In the genomic region with DNA sequence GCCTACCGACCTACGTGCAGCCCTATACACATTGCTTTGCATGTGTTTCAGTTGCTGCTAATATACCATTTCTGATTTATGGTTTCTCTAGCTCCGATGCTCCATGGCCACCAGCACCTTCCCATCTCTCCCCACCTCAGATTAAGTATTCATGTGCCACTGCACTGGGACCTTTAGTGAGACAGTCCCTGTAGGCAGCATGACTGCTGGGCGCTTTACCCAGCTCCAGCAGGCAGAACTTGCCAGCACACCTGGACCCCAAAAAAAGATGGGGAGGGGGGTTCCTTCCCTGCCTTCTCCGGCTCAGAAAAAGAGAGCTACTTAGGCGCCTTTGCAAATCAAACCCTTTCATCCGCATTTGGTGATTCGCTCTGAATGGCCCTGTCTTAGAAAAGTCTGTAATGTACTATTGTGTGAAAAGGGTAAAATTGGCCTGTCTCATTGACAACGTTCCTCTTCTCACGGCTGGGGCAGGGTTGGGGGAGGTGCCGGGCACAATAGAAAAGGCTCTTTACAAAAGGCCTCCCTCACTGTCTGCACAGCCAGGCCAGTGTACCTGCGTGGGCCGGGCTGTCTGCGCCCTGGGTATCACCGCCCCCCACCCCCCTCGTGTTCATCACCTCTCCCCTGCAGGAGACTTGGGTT, we compare ENCODE assay signal across 13 mouse cellular contexts.
A peak's percentile ranks its signal among the peaks of the same experiment; 100 is the strongest.
DNase-seq lines count a peak whose midpoint lies in the region; ATAC-seq lines count a peak whose summit lies in the region.
"Had no signal": no experiment of that assay in that cellular context is flagged by ENCODE, and none has a peak within 500 bp of the region (broad histone marks: within the 10 kb centered on the region; RNA-seq: fewer than 3 reads in every experiment).

No protein-coding gene starts in this region.

- H3K27ac ChIP-seq in neural tube, embryonic 12.5 days, result no peak overlapping the region
- no peak overlapping the region for H3K27ac ChIP-seq in neural tube, embryonic 15.5 days (replicated peaks)
- peak overlapping the region; percentile 61 for H3K27ac ChIP-seq in embryonic facial prominence, embryonic 10.5 days (replicated peaks)
- peak overlapping the region; percentile 58; the same call in 1 of the 2 replicates for H3K27ac ChIP-seq in hindbrain, embryonic 11.5 days (ENCODE audit: low read depth, low read length)
- peak overlapping the region; percentile 60 for H3K27ac ChIP-seq in midbrain, embryonic 16.5 days (ENCODE audit: low read length)
- H3K27ac ChIP-seq in liver, embryonic 11.5 days (ENCODE audit: low read depth, low read length), result no peak overlapping the region
- H3K27ac ChIP-seq: embryonic facial prominence, embryonic 13.5 days had no signal

- peaks cover 14% of the 10 kb centered on the region for H3K4me1 ChIP-seq in neural tube, embryonic 12.5 days
- H3K4me1 ChIP-seq in neural tube, embryonic 15.5 days, result peaks cover 20% of the 10 kb centered on the region
- H3K4me1 ChIP-seq in embryonic facial prominence, embryonic 10.5 days, result peaks cover 30% of the 10 kb centered on the region
- H3K4me1 ChIP-seq in hindbrain, embryonic 11.5 days (replicated peaks; ENCODE audit: control insufficient read depth, insufficient read depth, low read length), result peaks cover 7% of the 10 kb centered on the region
- H3K4me1 ChIP-seq in midbrain, embryonic 16.5 days (ENCODE audit: control insufficient read depth, insufficient read depth, low read length), result peaks cover 14% of the 10 kb centered on the region
- H3K4me1 ChIP-seq in liver, embryonic 11.5 days (replicated peaks; ENCODE audit: control insufficient read depth, insufficient read depth, low read length), result no peaks in the 10 kb centered on the region

- no peaks in the 10 kb centered on the region for H3K27me3 ChIP-seq in neural tube, embryonic 12.5 days (replicated peaks)
- no peaks in the 10 kb centered on the region for H3K27me3 ChIP-seq in neural tube, embryonic 15.5 days (replicated peaks)
- no peaks in the 10 kb centered on the region; the same call in 1 of the 2 replicates for H3K27me3 ChIP-seq in embryonic facial prominence, embryonic 10.5 days (replicated peaks; ENCODE audit: low read depth, poor library complexity, severe bottlenecking)
- H3K27me3 ChIP-seq in hindbrain, embryonic 11.5 days (ENCODE audit: control insufficient read depth, insufficient read depth, low read length), result no peaks in the 10 kb centered on the region
- no peaks in the 10 kb centered on the region for H3K27me3 ChIP-seq in midbrain, embryonic 16.5 days (ENCODE audit: control insufficient read depth, insufficient read depth, low read depth, low read length)
- H3K27me3 ChIP-seq in liver, embryonic 11.5 days (replicated peaks; ENCODE audit: control insufficient read depth, insufficient read depth, low read length), result no peaks in the 10 kb centered on the region
- H3K27me3 ChIP-seq: embryonic facial prominence, embryonic 13.5 days had no signal

- H3K9ac ChIP-seq in neural tube, embryonic 12.5 days, result no peak overlapping the region
- no peak overlapping the region for H3K9ac ChIP-seq in neural tube, embryonic 15.5 days (replicated peaks)
- H3K9ac ChIP-seq in hindbrain, embryonic 11.5 days (ENCODE audit: low read depth, low read length), result peak overlapping the region; percentile 12; the same call in 1 of the 2 replicates
- H3K9ac ChIP-seq in midbrain, embryonic 16.5 days (ENCODE audit: low read depth, low read length), result peak overlapping the region; percentile 27; the same call in 1 of the 2 replicates
- H3K9ac ChIP-seq in liver, embryonic 11.5 days (ENCODE audit: low read depth, low read length), result no peak overlapping the region
- H3K9ac ChIP-seq: embryonic facial prominence, embryonic 13.5 days had no signal

- no peaks in the 10 kb centered on the region for H3K36me3 ChIP-seq in neural tube, embryonic 12.5 days
- no peaks in the 10 kb centered on the region for H3K36me3 ChIP-seq in neural tube, embryonic 15.5 days
- H3K36me3 ChIP-seq in embryonic facial prominence, embryonic 10.5 days (replicated peaks), result no peaks in the 10 kb centered on the region
- H3K36me3 ChIP-seq in hindbrain, embryonic 11.5 days (ENCODE audit: control insufficient read depth, insufficient read depth, low read length), result no peaks in the 10 kb centered on the region
- no peaks in the 10 kb centered on the region for H3K36me3 ChIP-seq in midbrain, embryonic 16.5 days (ENCODE audit: control insufficient read depth, insufficient read depth, low read length)
- no peaks in the 10 kb centered on the region for H3K36me3 ChIP-seq in liver, embryonic 11.5 days (ENCODE audit: control insufficient read depth, insufficient read depth, low read length)
- H3K36me3 ChIP-seq: embryonic facial prominence, embryonic 13.5 days had no signal

- H3K4me3 ChIP-seq in neural tube, embryonic 12.5 days, result no peak overlapping the region
- no peak overlapping the region for H3K4me3 ChIP-seq in neural tube, embryonic 15.5 days (replicated peaks)
- 0 out of 2 replicates have a peak overlapping the region, but pooled peaks have one; percentile 0 for H3K4me3 ChIP-seq in embryonic facial prominence, embryonic 10.5 days
- H3K4me3 ChIP-seq in hindbrain, embryonic 11.5 days (ENCODE audit: low read depth, low read length), result no peak overlapping the region; the same call in 1 of the 2 replicates
- no peak overlapping the region for H3K4me3 ChIP-seq in midbrain, embryonic 16.5 days (ENCODE audit: low read depth, low read length)
- no peak overlapping the region for H3K4me3 ChIP-seq in liver, embryonic 11.5 days (ENCODE audit: low read depth, low read length)
- H3K4me3 ChIP-seq: embryonic facial prominence, embryonic 13.5 days had no signal

- peak; percentile 74; the same call in 1 of the 2 replicates for ATAC-seq in neural tube, embryonic 12.5 days (ENCODE audit: low FRiP score, low read depth)
- no peak for ATAC-seq in neural tube, embryonic 15.5 days (ENCODE audit: low FRiP score)
- peak; percentile 73 for ATAC-seq in hindbrain, embryonic 11.5 days (ENCODE audit: low FRiP score)
- peak; percentile 68; the same call in 1 of the 2 replicates for ATAC-seq in midbrain, embryonic 16.5 days
- ATAC-seq in liver, embryonic 11.5 days (replicated peaks; ENCODE audit: low FRiP score), result no peak
- ATAC-seq: CD4-positive, CD25-positive, alpha-beta regulatory T cell, adult 4 months; intestine, postnatal 0 days had no signal

- no peaks in the 10 kb centered on the region for H3K9me3 ChIP-seq in neural tube, embryonic 12.5 days
- H3K9me3 ChIP-seq in neural tube, embryonic 15.5 days (replicated peaks), result no peaks in the 10 kb centered on the region
- H3K9me3 ChIP-seq in embryonic facial prominence, embryonic 10.5 days, result no peaks in the 10 kb centered on the region
- H3K9me3 ChIP-seq in hindbrain, embryonic 11.5 days (ENCODE audit: control insufficient read depth, low read length), result no peaks in the 10 kb centered on the region
- H3K9me3 ChIP-seq in midbrain, embryonic 16.5 days (replicated peaks; ENCODE audit: control insufficient read depth, low read length, poor library complexity, severe bottlenecking), result no peaks in the 10 kb centered on the region
- H3K9me3 ChIP-seq in liver, embryonic 11.5 days (ENCODE audit: control insufficient read depth, low read length), result no peaks in the 10 kb centered on the region
- H3K9me3 ChIP-seq: embryonic facial prominence, embryonic 13.5 days had no signal

- peak overlapping the region; percentile 40 for H3K4me2 ChIP-seq in neural tube, embryonic 12.5 days (replicated peaks)
- no peak overlapping the region for H3K4me2 ChIP-seq in neural tube, embryonic 15.5 days
- H3K4me2 ChIP-seq in hindbrain, embryonic 11.5 days (replicated peaks; ENCODE audit: low read depth, low read length), result 0 out of 2 replicates have a peak overlapping the region, but pooled peaks have one; percentile 6
- no peak overlapping the region for H3K4me2 ChIP-seq in midbrain, embryonic 16.5 days (ENCODE audit: low read length)
- no peak overlapping the region for H3K4me2 ChIP-seq in liver, embryonic 11.5 days
- H3K4me2 ChIP-seq: embryonic facial prominence, embryonic 13.5 days had no signal

- 14% methylated on average over 16 of the region's 16 CpGs for WGBS in neural tube, embryonic 12.5 days
- 14% methylated on average over 16 of the region's 16 CpGs for WGBS in neural tube, embryonic 15.5 days
- 28% methylated on average over 16 of the region's 16 CpGs for WGBS in embryonic facial prominence, embryonic 10.5 days
- WGBS in hindbrain, embryonic 11.5 days, result 22% methylated on average over 16 of the region's 16 CpGs
- 15% methylated on average over 16 of the region's 16 CpGs for WGBS in midbrain, embryonic 16.5 days
- 50% methylated on average over 16 of the region's 16 CpGs for WGBS in liver, embryonic 11.5 days

- peak; percentile 25 for DNase-seq in embryonic facial prominence, embryonic 10.5 days (ENCODE audit: low spot score)
- DNase-seq in hindbrain, embryonic 11.5 days (ENCODE audit: low spot score), result peak; percentile 54
- DNase-seq in liver, embryonic 11.5 days (ENCODE audit: low spot score), result no peak
- no peak for DNase-seq in thymus, postnatal 14 days
- DNase-seq in cerebellum, postnatal 4 days (ENCODE audit: low spot score in 2 of 2), result no peak
- DNase-seq: adrenal gland, postnatal 25 days; lung, postnatal 10 days had no signal

Comparison
In these comparisons a context has a peak if more than half of its experiments do, and no peak if none do; other contexts are left out.
1. ATAC-seq: peak in neural tube, embryonic 12.5 days (single experiment), hindbrain, embryonic 11.5 days (single experiment) and midbrain, embryonic 16.5 days (single experiment); none in neural tube, embryonic 15.5 days (single experiment) and liver, embryonic 11.5 days (single experiment).
2. H3K4me2 ChIP-seq: peak in neural tube, embryonic 12.5 days (single experiment) and hindbrain, embryonic 11.5 days (single experiment); none in neural tube, embryonic 15.5 days (single experiment), midbrain, embryonic 16.5 days (single experiment) and liver, embryonic 11.5 days (single experiment).
3. H3K27ac ChIP-seq: peak in embryonic facial prominence, embryonic 10.5 days (single experiment), hindbrain, embryonic 11.5 days (single experiment) and midbrain, embryonic 16.5 days (single experiment); none in neural tube, embryonic 12.5 days (single experiment), neural tube, embryonic 15.5 days (single experiment) and liver, embryonic 11.5 days (single experiment).
4. H3K9ac ChIP-seq: peak in hindbrain, embryonic 11.5 days (single experiment) and midbrain, embryonic 16.5 days (single experiment); none in neural tube, embryonic 12.5 days (single experiment), neural tube, embryonic 15.5 days (single experiment) and liver, embryonic 11.5 days (single experiment).
5. DNase-seq: peak in embryonic facial prominence, embryonic 10.5 days (single experiment) and hindbrain, embryonic 11.5 days (single experiment); none in liver, embryonic 11.5 days (single experiment), thymus, postnatal 14 days (single experiment) and cerebellum, postnatal 4 days (0 of 2).